Mouse (Mus musculus): Measurements from ENCODE around the gene Tspan5. TPM values are rescaled to one million over a fixed set of nuclear protein-coding genes. Genes with fewer than 3 reads are reported as not detected.

Tspan5 gene
- total RNA-seq, 1 experiment, result 12.7 TPM

GRCm38 (mm10) chr3:138825296-138825695 is 83.3 kb downstream of the Tspan5 start:
- H3K36me3 ChIP-seq (ENCODE audit: control insufficient read depth, insufficient read depth, low read length, poor library complexity, severe bottlenecking), result no peaks in the 10 kb centered on the region
- peaks cover 8 to 9% of the 10 kb centered on the region in 2 experiments; a peak in 2 of 4 replicates for H3K4me1 ChIP-seq (ENCODE audit: control insufficient read depth in 2 of 2, insufficient read depth in 2 of 2, low read length in 2 of 2, poor library complexity in 1 of 2)
- no peak for TF ChIP-seq HCFC1 (IDR thresholded peaks at IDR 0.05; ENCODE audit: borderline replicate concordance, insufficient read depth, low read length)
- TF ChIP-seq CHD2 (IDR thresholded peaks at IDR 0.05; ENCODE audit: low read depth, low read length), result no peak
- no peak for TF ChIP-seq MAFK (IDR thresholded peaks at IDR 0.05; ENCODE audit: insufficient read depth, low read depth, low read length)
- no peak for TF ChIP-seq ZC3H11A (IDR thresholded peaks at IDR 0.05; ENCODE audit: borderline replicate concordance, low read depth, low read length)
- TF ChIP-seq ZNF384 (IDR thresholded peaks at IDR 0.05; ENCODE audit: low read depth, low read length), result no peak
- H3K9me3 ChIP-seq (ENCODE audit: control insufficient read depth, insufficient read depth, low read depth, low read length), result no peaks in the 10 kb centered on the region
- no peak overlapping the region for H3K9ac ChIP-seq (ENCODE audit: insufficient read depth, low read depth, low read length, poor library complexity, severe bottlenecking)
- no peak overlapping the region for H3K4me3 ChIP-seq (ENCODE audit: insufficient read depth in 1 of 2, low read depth in 1 of 2, low read length in 2 of 2, poor library complexity in 1 of 2, severe bottlenecking in 1 of 2)
- no peak for DNase-seq (ENCODE audit: low read depth, low spot score)
- H3K27ac ChIP-seq (ENCODE audit: insufficient read depth, low read depth, low read length, poor library complexity, severe bottlenecking), result no peak overlapping the region
- in situ Hi-C loops (cut with MboI; ENCODE audit: low sequenced_read_pairs in 2 of 2, unreplicated experiment in 2 of 2), result no loop called here

- Histone ChIP-seq H3K36me3 (ENCODE audit: control insufficient read depth, insufficient read depth, low read length, poor library complexity, severe bottlenecking) (no peaks in the 10 kb centered on the region), H3K27ac (ENCODE audit: insufficient read depth, low read depth, low read length, poor library complexity, severe bottlenecking) (no peak overlapping the region), H3K4me3 (ENCODE audit: insufficient read depth in 1 of 2, low read depth in 1 of 2, low read length in 2 of 2, poor library complexity in 1 of 2, severe bottlenecking in 1 of 2) (no peak overlapping the region), H3K4me1 (ENCODE audit: control insufficient read depth in 2 of 2, insufficient read depth in 2 of 2, low read length in 2 of 2, poor library complexity in 1 of 2) (peaks cover 8 to 9% of the 10 kb centered on the region in 2 experiments; a peak in 2 of 4 replicates), H3K9ac (ENCODE audit: insufficient read depth, low read depth, low read length, poor library complexity, severe bottlenecking) (no peak overlapping the region), H3K9me3 (ENCODE audit: control insufficient read depth, insufficient read depth, low read depth, low read length) (no peaks in the 10 kb centered on the region)
- TF ChIP-seq ZNF384 (IDR thresholded peaks at IDR 0.05; ENCODE audit: low read depth, low read length), result peak; percentile 64
- TF ChIP-seq MAFK (IDR thresholded peaks at IDR 0.05; ENCODE audit: insufficient read depth, low read depth, low read length), result 0 out of 2 replicates have a peak, but pooled peaks have one; percentile 34
- TF ChIP-seq ZC3H11A (IDR thresholded peaks at IDR 0.05; ENCODE audit: borderline replicate concordance, low read depth, low read length), result no peak
- no peak for DNase-seq (ENCODE audit: low read depth, low spot score)
- in situ Hi-C loops (cut with MboI; ENCODE audit: low sequenced_read_pairs in 2 of 2, unreplicated experiment in 2 of 2), result no loop called here
Observed at GRCm38 (mm10) chr3:138826243-138826800, 84.3 kb downstream of the Tspan5 start.

- no peak for DNase-seq (ENCODE audit: low read depth, low spot score)
- no peak overlapping the region for H3K27ac ChIP-seq (ENCODE audit: insufficient read depth, low read depth, low read length, poor library complexity, severe bottlenecking)
- H3K36me3 ChIP-seq (ENCODE audit: control insufficient read depth, insufficient read depth, low read length, poor library complexity, severe bottlenecking), result no peaks in the 10 kb centered on the region
- H3K4me1 ChIP-seq (ENCODE audit: control insufficient read depth in 2 of 2, insufficient read depth in 2 of 2, low read length in 2 of 2, poor library complexity in 1 of 2), result peaks cover 0 to 5% of the 10 kb centered on the region in 2 experiments; a peak in 1 of 4 replicates
- in situ Hi-C loops (cut with MboI; ENCODE audit: low sequenced_read_pairs in 2 of 2, unreplicated experiment in 2 of 2), result no loop called here
- TF ChIP-seq CHD2 (IDR thresholded peaks at IDR 0.05; ENCODE audit: low read depth, low read length) (no peak), ZC3H11A (IDR thresholded peaks at IDR 0.05; ENCODE audit: borderline replicate concordance, low read depth, low read length) (no peak), ZNF384 (IDR thresholded peaks at IDR 0.05; ENCODE audit: low read depth, low read length) (no peak), MAFK (IDR thresholded peaks at IDR 0.05; ENCODE audit: insufficient read depth, low read depth, low read length) (no peak), HCFC1 (IDR thresholded peaks at IDR 0.05; ENCODE audit: borderline replicate concordance, insufficient read depth, low read length) (no peak)
- H3K9me3 ChIP-seq (ENCODE audit: control insufficient read depth, insufficient read depth, low read depth, low read length), result no peaks in the 10 kb centered on the region
- H3K9ac ChIP-seq (ENCODE audit: insufficient read depth, low read depth, low read length, poor library complexity, severe bottlenecking), result no peak overlapping the region
- no peak overlapping the region for H3K4me3 ChIP-seq (ENCODE audit: insufficient read depth in 1 of 2, low read depth in 1 of 2, low read length in 2 of 2, poor library complexity in 1 of 2, severe bottlenecking in 1 of 2)
Observed at GRCm38 (mm10) chr3:138832827-138833517, 91.0 kb downstream of the Tspan5 start.

GRCm38 (mm10) chr3:138834174-138834573 is 92.2 kb downstream of the Tspan5 start:
- no peak overlapping the region for H3K9ac ChIP-seq (ENCODE audit: insufficient read depth, low read depth, low read length, poor library complexity, severe bottlenecking)
- no peaks in the 10 kb centered on the region for H3K9me3 ChIP-seq (ENCODE audit: control insufficient read depth, insufficient read depth, low read depth, low read length)
- in situ Hi-C loops (cut with MboI; ENCODE audit: low sequenced_read_pairs in 2 of 2, unreplicated experiment in 2 of 2), result no loop called here
- no peak for TF ChIP-seq ZNF384 (IDR thresholded peaks at IDR 0.05; ENCODE audit: low read depth, low read length)
- no peak for TF ChIP-seq ZC3H11A (IDR thresholded peaks at IDR 0.05; ENCODE audit: borderline replicate concordance, low read depth, low read length)
- TF ChIP-seq MAFK (IDR thresholded peaks at IDR 0.05; ENCODE audit: insufficient read depth, low read depth, low read length), result no peak
- no peak for TF ChIP-seq CHD2 (IDR thresholded peaks at IDR 0.05; ENCODE audit: low read depth, low read length)
- no peak for TF ChIP-seq HCFC1 (IDR thresholded peaks at IDR 0.05; ENCODE audit: borderline replicate concordance, insufficient read depth, low read length)
- no peak for DNase-seq (ENCODE audit: low read depth, low spot score)
- H3K4me1 ChIP-seq (ENCODE audit: control insufficient read depth in 2 of 2, insufficient read depth in 2 of 2, low read length in 2 of 2, poor library complexity in 1 of 2), result peaks cover 0 to 5% of the 10 kb centered on the region in 2 experiments; a peak in 1 of 4 replicates
- H3K4me3 ChIP-seq (ENCODE audit: insufficient read depth in 1 of 2, low read depth in 1 of 2, low read length in 2 of 2, poor library complexity in 1 of 2, severe bottlenecking in 1 of 2), result no peak overlapping the region
- no peak overlapping the region for H3K27ac ChIP-seq (ENCODE audit: insufficient read depth, low read depth, low read length, poor library complexity, severe bottlenecking)
- no peaks in the 10 kb centered on the region for H3K36me3 ChIP-seq (ENCODE audit: control insufficient read depth, insufficient read depth, low read length, poor library complexity, severe bottlenecking)
